Mouse (Mus musculus): Measurements from ENCODE around the gene Nploc4.

DNA sequence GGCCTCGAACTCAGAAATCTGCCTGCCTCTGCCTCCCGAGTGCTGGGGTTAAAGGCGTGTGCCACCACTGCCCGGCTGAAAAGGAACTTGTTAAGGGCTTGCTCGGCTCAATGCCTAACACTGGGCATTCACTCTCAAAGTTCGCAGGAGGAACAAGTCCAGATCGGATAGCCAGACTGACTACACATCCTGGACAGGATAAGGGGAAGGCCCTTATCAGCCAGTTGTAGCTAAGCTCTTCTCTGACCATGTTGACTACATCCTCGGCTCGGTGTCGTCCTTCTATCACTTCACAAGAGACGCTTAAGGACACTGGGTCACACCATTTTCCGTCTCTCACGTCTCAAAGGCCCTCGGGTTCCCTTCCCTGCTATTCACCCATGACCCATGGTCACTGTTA lies 19.9 kb upstream of the Nploc4 start:
- TF ChIP-seq CTCF (IDR thresholded peaks at IDR 0.05; ENCODE audit: low read depth, low read length) (no peak), EP300 (IDR thresholded peaks at IDR 0.05; ENCODE audit: insufficient read depth, low read depth, low read length) (no peak), POLR2A (IDR thresholded peaks at IDR 0.05; ENCODE audit: insufficient read depth, low read length) (no peak)
